Mouse (Mus musculus) urinary bladder, postnatal 25 days (tissue): ENCODE measurements around the gene Fbxw5.

ENCODE experiments used
- DNase-seq: peaks from one replicate; pipeline ENCODE4 v3.0.0; 2022; ENCODE audit warnings: low spot score

Fbxw5 gene

GRCm38 (mm10) chr2:25477967-25478675 is 22.4 kb upstream of the Fbxw5 start:
- DNase-seq, result no peak

GRCm38 (mm10) chr2:25479551-25480311 is 20.8 kb upstream of the Fbxw5 start:
- no peak for DNase-seq

GRCm38 (mm10) chr2:25480541-25480940 is 20.0 kb upstream of the Fbxw5 start:
- no peak for DNase-seq

GRCm38 (mm10) chr2:25482969-25483368 is 17.6 kb upstream of the Fbxw5 start:
- DNase-seq, result no peak

- DNase-seq, result no peak
Observed at GRCm38 (mm10) chr2:25484901-25485647, 15.5 kb upstream of the Fbxw5 start.

- no peak for DNase-seq
Observed at GRCm38 (mm10) chr2:25487965-25488670, 12.4 kb upstream of the Fbxw5 start.

GRCm38 (mm10) chr2:25488671-25489068 is 11.9 kb upstream of the Fbxw5 start:
- DNase-seq, result no peak

GRCm38 (mm10) chr2:25492988-25493387 is 7.6 kb upstream of the Fbxw5 start:
- no peak for DNase-seq

GRCm38 (mm10) chr2:25493476-25493961 is 7.0 kb upstream of the Fbxw5 start, which contains the start of gene Lcn12:
Lcn12 (minus strand) TSS chr2:25493911.
- DNase-seq, result no peak

GRCm38 (mm10) chr2:25496462-25496861 is 4.1 kb upstream of the Fbxw5 start:
- DNase-seq, result no peak

GRCm38 (mm10) chr2:25497846-25498575 is 2.5 kb upstream of the Fbxw5 start:
- DNase-seq, result no peak

GRCm38 (mm10) chr2:25498622-25499478 is 1.7 kb upstream of the Fbxw5 start:
- no peak for DNase-seq

- no peak for DNase-seq
Observed at GRCm38 (mm10) chr2:25500071-25500575, 427 bp upstream of the Fbxw5 start.

GRCm38 (mm10) chr2:25501593-25502486 is 1.3 kb downstream of the Fbxw5 start, which contains the start of gene C8g:
C8g (minus strand) TSS chr2:25501719.
- DNase-seq, result no peak

- DNase-seq, result no peak
Observed at GRCm38 (mm10) chr2:25502726-25503125, 2.2 kb downstream of the Fbxw5 start.

GRCm38 (mm10) chr2:25504538-25504937 is 4.0 kb downstream of the Fbxw5 start:
- no peak for DNase-seq

- no peak for DNase-seq
Observed at GRCm38 (mm10) chr2:25505000-25505399, 4.5 kb downstream of the Fbxw5 start.

GRCm38 (mm10) chr2:25505860-25506259 is 5.3 kb downstream of the Fbxw5 start:
- DNase-seq, result no peak

GRCm38 (mm10) chr2:25506964-25507363 is 6.4 kb downstream of the Fbxw5 start:
- DNase-seq, result no peak
